ENCODE assay signal across 9 mouse cellular contexts in genomic region chr4:48407350-48408039, GRCm38 (mm10).
DNase-seq lines count a peak whose midpoint lies in the region; ATAC-seq lines count a peak whose summit lies in the region.
"Had no signal": no experiment of that assay in that cellular context is flagged by ENCODE, and none has a peak within 500 bp of the region (broad histone marks: within the 10 kb centered on the region; RNA-seq: fewer than 3 reads in every experiment).

No protein-coding gene starts in this region.

- peak overlapping the region; percentile 57 for H3K4me2 ChIP-seq in heart, embryonic 11.5 days
- H3K4me2 ChIP-seq in kidney, embryonic 16.5 days (replicated peaks; ENCODE audit: low read depth, low read length) = peak overlapping the region; percentile 31
- H3K4me2 ChIP-seq in liver, embryonic 13.5 days = peak overlapping the region; percentile 40
- no peak overlapping the region for H3K4me2 ChIP-seq in neural tube, embryonic 11.5 days (ENCODE audit: low read depth)

- 33% methylated on average over 18 of the region's 18 CpGs for WGBS in heart, embryonic 11.5 days (ENCODE audit: insufficient replicate concordance)
- WGBS in kidney, embryonic 16.5 days = 43% methylated on average over 18 of the region's 18 CpGs
- 34% methylated on average over 18 of the region's 18 CpGs for WGBS in liver, embryonic 13.5 days (ENCODE audit: insufficient replicate concordance)
- WGBS in neural tube, embryonic 11.5 days = 45% methylated on average over 18 of the region's 18 CpGs

- H3K27me3 ChIP-seq in heart, embryonic 11.5 days (ENCODE audit: control insufficient read depth, insufficient read depth, low read length) = no peaks in the 10 kb centered on the region
- H3K27me3 ChIP-seq in kidney, embryonic 16.5 days (ENCODE audit: insufficient read depth, low read length) = no peaks in the 10 kb centered on the region
- no peaks in the 10 kb centered on the region for H3K27me3 ChIP-seq in liver, embryonic 13.5 days
- no peaks in the 10 kb centered on the region for H3K27me3 ChIP-seq in neural tube, embryonic 11.5 days (ENCODE audit: control insufficient read depth, insufficient read depth, low read length)

- no peak overlapping the region for H3K27ac ChIP-seq in heart, embryonic 11.5 days (ENCODE audit: low read depth, low read length)
- no peak overlapping the region for H3K27ac ChIP-seq in kidney, embryonic 16.5 days (ENCODE audit: low read length)
- no peak overlapping the region for H3K27ac ChIP-seq in liver, embryonic 13.5 days
- no peak overlapping the region for H3K27ac ChIP-seq in neural tube, embryonic 11.5 days (ENCODE audit: low read depth, low read length)

- no peaks in the 10 kb centered on the region for H3K36me3 ChIP-seq in heart, embryonic 11.5 days (ENCODE audit: control insufficient read depth, insufficient read depth, low read length)
- H3K36me3 ChIP-seq in kidney, embryonic 16.5 days (ENCODE audit: insufficient read depth, low read length) = 0 out of 2 replicates have a peak, but pooled peaks cover 2% of the 10 kb centered on the region
- H3K36me3 ChIP-seq in liver, embryonic 13.5 days = no peaks in the 10 kb centered on the region
- no peaks in the 10 kb centered on the region for H3K36me3 ChIP-seq in neural tube, embryonic 11.5 days (ENCODE audit: control insufficient read depth, insufficient read depth, low read length)

- no peak for ATAC-seq in heart, embryonic 11.5 days (replicated peaks; ENCODE audit: insufficient number of reproducible peaks, low FRiP score, low TSS enrichment)
- ATAC-seq in kidney, embryonic 16.5 days (ENCODE audit: low FRiP score, low TSS enrichment) = peak; percentile 67; the same call in 1 of the 2 replicates
- ATAC-seq in liver, embryonic 13.5 days (ENCODE audit: low read depth) = 0 out of 2 replicates have a peak, but pooled peaks have one; percentile 51
- 0 out of 2 replicates have a peak, but pooled peaks have one; percentile 27 for ATAC-seq in neural tube, embryonic 11.5 days (ENCODE audit: insufficient read depth, low FRiP score, low TSS enrichment)

- H3K9me3 ChIP-seq in heart, embryonic 11.5 days (replicated peaks; ENCODE audit: control insufficient read depth, low read length) = no peaks in the 10 kb centered on the region
- no peaks in the 10 kb centered on the region for H3K9me3 ChIP-seq in kidney, embryonic 16.5 days (ENCODE audit: low read length)
- no peaks in the 10 kb centered on the region for H3K9me3 ChIP-seq in liver, embryonic 13.5 days (replicated peaks)
- no peaks in the 10 kb centered on the region for H3K9me3 ChIP-seq in neural tube, embryonic 11.5 days (ENCODE audit: control insufficient read depth, low read length)

- peak; percentile 75 to 77 for DNase-seq in B cell, adult 2 months
- peak; percentile 51 for DNase-seq in adipocyte (ENCODE audit: low spot score)
- peak; percentile 67 for DNase-seq in embryo, embryonic 9.5 days (ENCODE audit: extremely low spot score)
- DNase-seq in liver, embryonic 13.5 days = peak; percentile 31
- peak; percentile 76 for DNase-seq in neural tube, embryonic 11.5 days (ENCODE audit: low spot score)
- DNase-seq in testis, postnatal 10 days (ENCODE audit: low spot score) = peak; percentile 78

- H3K4me1 ChIP-seq in heart, embryonic 11.5 days (ENCODE audit: control insufficient read depth, insufficient read depth, low read length) = peaks cover 6% of the 10 kb centered on the region; the same call in 1 of the 2 replicates
- H3K4me1 ChIP-seq in kidney, embryonic 16.5 days (ENCODE audit: insufficient read depth, low read length) = no peaks in the 10 kb centered on the region
- 0 out of 2 replicates have a peak, but pooled peaks cover 2% of the 10 kb centered on the region for H3K4me1 ChIP-seq in liver, embryonic 13.5 days (replicated peaks)
- H3K4me1 ChIP-seq in neural tube, embryonic 11.5 days (ENCODE audit: control insufficient read depth, insufficient read depth, low read length) = no peaks in the 10 kb centered on the region

- peak overlapping the region; percentile 46; the same call in 1 of the 2 replicates for H3K9ac ChIP-seq in heart, embryonic 11.5 days (ENCODE audit: low read depth, low read length)
- H3K9ac ChIP-seq in kidney, embryonic 16.5 days (replicated peaks; ENCODE audit: low read length) = no peak overlapping the region
- H3K9ac ChIP-seq in liver, embryonic 13.5 days = no peak overlapping the region
- no peak overlapping the region for H3K9ac ChIP-seq in neural tube, embryonic 11.5 days (ENCODE audit: low read length)

- H3K4me3 ChIP-seq in heart, embryonic 11.5 days (ENCODE audit: low read depth, low read length) = peak overlapping the region; percentile 26
- no peak overlapping the region for H3K4me3 ChIP-seq in kidney, embryonic 16.5 days (ENCODE audit: low read length)
- no peak overlapping the region for H3K4me3 ChIP-seq in liver, embryonic 13.5 days (replicated peaks)
- no peak overlapping the region for H3K4me3 ChIP-seq in neural tube, embryonic 11.5 days (ENCODE audit: low read depth, low read length)
- H3K4me3 ChIP-seq: erythroblast, embryonic 14.5 days had no signal
